Mouse (Mus musculus) neural tube, embryonic 11.5 days (tissue): ENCODE measurements around the gene Irak4. TPM values are rescaled to one million over a fixed set of nuclear protein-coding genes. Genes with fewer than 3 reads are reported as not detected.

Experiments used
- ATAC-seq: fragments of 200-750 bp; cut with Nextera tagmentation; 2 replicates; pipeline ENCODE4 v1.8.0; 2017; ENCODE audit warnings: moderate number of reproducible peaks, mild to moderate bottlenecking, moderate TSS enrichment, moderate library complexity; ENCODE audit not compliant: insufficient read depth, low FRiP score, low TSS enrichment
- DNase-seq: peaks from one replicate; pipeline ENCODE4 v3.0.0-alpha.2; 2015; ENCODE audit warnings: low spot score
- H3K27ac ChIP-seq: fragments of 300-500 bp; sonication (generic); 2 replicates; pipeline ENCODE4 v1.5.1; 2014; ENCODE audit warnings: low read depth, mild to moderate bottlenecking, low read length
- H3K27me3 ChIP-seq: fragments of 300-500 bp; sonication (generic); 2 replicates; pipeline ENCODE4 v1.6.1; 2014; ENCODE audit warnings: mild to moderate bottlenecking, low read length, mixed read lengths; ENCODE audit not compliant: control insufficient read depth, insufficient read depth
- H3K36me3 ChIP-seq: fragments of 300-500 bp; sonication (generic); 2 replicates; pipeline ENCODE4 v1.6.1; 2014; ENCODE audit warnings: mild to moderate bottlenecking, low read length, moderate library complexity, mixed read lengths; ENCODE audit not compliant: control insufficient read depth, insufficient read depth
- H3K4me1 ChIP-seq: fragments of 300-500 bp; sonication (generic); 2 replicates; pipeline ENCODE4 v1.6.1; 2014; ENCODE audit warnings: low read length, mixed read lengths; ENCODE audit not compliant: control insufficient read depth, insufficient read depth
- H3K4me2 ChIP-seq: fragments of 300-500 bp; sonication (generic); 2 replicates; pipeline ENCODE4 v1.6.1; 2014; ENCODE audit warnings: low read depth, mild to moderate bottlenecking, moderate library complexity
- H3K4me3 ChIP-seq: fragments of 300-500 bp; sonication (generic); 2 replicates; pipeline ENCODE4 v1.5.1; 2014; ENCODE audit warnings: low read depth, low read length
- H3K9ac ChIP-seq: fragments of 300-500 bp; sonication (generic); 2 replicates; pipeline ENCODE4 v1.6.1; 2014; ENCODE audit warnings: mild to moderate bottlenecking, low read length
- H3K9me3 ChIP-seq: fragments of 300-500 bp; sonication (generic); 2 replicates; pipeline ENCODE4 v1.6.1; 2016; ENCODE audit warnings: low read length; ENCODE audit not compliant: control insufficient read depth
- WGBS: fragments of 180-500 bp; shearing (Covaris S2); extraction: QIAGEN DNeasy Blood & Tissue Kit; methylation state at CpG from one replicate; pipeline ENCODE4 v1.1.7; 2014; 5-methylcytosine and 5-hydroxymethylcytosine counted together
- polyA plus RNA-seq: library from polyadenylated mRNA; unstranded; fragments of >200 nt; fragmentation: Nextera tagmentation; extraction: Ambion mirVana; gene quantifications from 2 replicates; pipeline ENCODE4 v1.2.1, GENCODE M21; 2014

Gene Irak4
- polyA plus RNA-seq, 1 experiment from 2014 or later: 2.6 TPM

DNA sequence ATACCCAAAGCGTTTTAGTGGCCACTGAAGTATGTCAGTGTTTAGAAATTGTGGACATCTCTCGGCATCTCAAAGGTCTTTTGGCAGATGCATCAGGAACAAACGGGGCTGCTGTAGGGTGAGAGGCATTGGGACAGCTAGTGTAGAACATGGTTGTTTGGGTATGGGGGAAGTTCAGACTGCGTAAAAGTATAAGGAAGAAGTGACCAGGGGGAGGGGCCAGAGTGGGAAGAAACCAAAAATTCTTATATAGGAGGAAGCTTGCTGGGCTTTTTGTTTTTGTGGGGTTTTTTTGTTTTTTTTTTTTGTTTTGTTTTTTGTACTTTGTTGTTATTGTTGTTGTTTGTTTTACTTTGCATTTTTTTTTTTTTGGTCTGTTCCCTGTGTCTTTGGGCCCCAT is 1.4 kb downstream of the Irak4 start:
- Histone ChIP-seq H3K4me1 (no peaks in the 10 kb centered on the region), H3K36me3 (no peaks in the 10 kb centered on the region), H3K4me2 (no peak overlapping the region), H3K9me3 (peaks cover 3% of the 10 kb centered on the region), H3K4me3 (no peak overlapping the region), H3K27ac (no peak overlapping the region), H3K27me3 (no peaks in the 10 kb centered on the region), H3K9ac (no peak overlapping the region)
- DNase-seq (no peak), ATAC-seq (no peak)
- 88% methylated on average over 4 of the region's 4 CpGs for WGBS

DNA sequence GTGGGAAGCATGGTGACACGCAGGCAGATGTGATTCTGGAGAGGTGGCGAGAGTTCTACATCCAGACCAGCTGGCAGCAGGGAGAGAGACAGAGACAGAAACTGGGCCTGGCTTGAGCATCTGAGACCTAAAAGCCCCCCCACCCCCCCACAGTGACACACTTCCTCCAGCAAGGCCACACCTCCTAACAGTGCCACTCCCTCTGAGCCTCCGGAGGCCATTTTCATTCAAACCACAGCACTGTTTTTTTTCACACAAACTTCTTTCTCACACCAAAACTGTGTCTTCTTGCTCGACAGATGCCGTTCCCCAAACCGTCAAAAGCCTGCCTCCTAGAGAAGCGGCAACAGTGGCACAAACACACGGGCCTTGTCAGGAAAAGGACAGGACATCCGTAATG is 10.1 kb downstream of the Irak4 start:
- DNase-seq: no peak
- Histone ChIP-seq H3K4me1 (no peaks in the 10 kb centered on the region), H3K36me3 (no peaks in the 10 kb centered on the region), H3K9ac (no peak overlapping the region), H3K27me3 (no peaks in the 10 kb centered on the region), H3K4me3 (no peak overlapping the region), H3K27ac (no peak overlapping the region), H3K4me2 (no peak overlapping the region), H3K9me3 (peaks cover 4% of the 10 kb centered on the region)
- WGBS: 93% methylated on average over 9 of the region's 9 CpGs
- no peak for ATAC-seq

DNA sequence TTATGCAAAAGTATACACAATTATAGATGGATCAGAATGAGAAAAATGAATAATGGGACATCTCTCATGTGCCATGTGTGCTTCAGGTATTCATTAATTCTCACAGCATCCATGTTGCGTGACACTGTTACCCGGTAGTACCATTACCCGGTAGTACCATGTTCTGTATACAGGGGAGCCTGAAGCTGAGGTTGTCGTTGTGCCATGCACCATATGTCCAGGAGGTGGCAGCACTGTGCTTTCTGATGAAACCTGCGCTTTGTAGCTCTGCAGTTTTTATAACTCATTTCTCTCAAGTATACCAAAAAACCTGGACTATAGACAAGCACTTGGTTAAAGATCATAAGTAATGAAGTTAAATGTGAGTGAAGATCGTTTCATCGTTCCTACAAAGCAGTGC is 14.0 kb downstream of the Irak4 start:
- Histone ChIP-seq H3K9me3 (no peaks in the 10 kb centered on the region), H3K4me1 (no peaks in the 10 kb centered on the region), H3K9ac (no peak overlapping the region), H3K4me3 (no peak overlapping the region), H3K4me2 (no peak overlapping the region), H3K27ac (no peak overlapping the region), H3K36me3 (no peaks in the 10 kb centered on the region), H3K27me3 (no peaks in the 10 kb centered on the region)
- ATAC-seq (peak; percentile 81), DNase-seq (peak; percentile 86)
- 21% methylated on average over 7 of the region's 7 CpGs for WGBS

- Histone ChIP-seq H3K4me1 (no peaks in the 10 kb centered on the region), H3K27me3 (no peaks in the 10 kb centered on the region), H3K27ac (no peak overlapping the region), H3K9me3 (no peaks in the 10 kb centered on the region), H3K4me3 (no peak overlapping the region), H3K4me2 (no peak overlapping the region), H3K9ac (no peak overlapping the region), H3K36me3 (no peaks in the 10 kb centered on the region)
- 87% methylated on average over 17 of the region's 17 CpGs for WGBS
- no peak for ATAC-seq
- no peak for DNase-seq
Measured at GRCm38 (mm10) chr15:94558895-94559656, 15.6 kb downstream of the Irak4 start.

DNA sequence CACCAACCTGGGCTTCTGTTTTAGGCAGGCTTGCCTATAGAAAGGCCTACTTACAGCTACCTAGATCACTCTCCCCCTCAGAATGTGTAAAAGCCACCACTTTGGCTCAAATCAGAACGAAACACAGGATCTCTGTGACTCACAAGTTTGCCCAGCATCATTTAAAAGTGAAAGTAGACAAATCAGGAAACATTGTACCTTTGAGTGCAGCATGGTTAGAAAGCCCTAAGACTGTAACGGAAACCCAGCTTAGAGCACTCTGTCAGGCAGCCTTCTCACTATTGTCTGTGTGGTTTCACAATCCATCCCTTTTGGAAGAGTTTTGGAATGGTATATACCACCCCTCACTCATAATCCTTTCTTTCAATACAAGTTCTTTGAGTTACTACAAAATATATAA is 21.5 kb downstream of the Irak4 start:
- Histone ChIP-seq H3K9ac (no peak overlapping the region), H3K27ac (no peak overlapping the region), H3K36me3 (no peaks in the 10 kb centered on the region), H3K4me3 (no peak overlapping the region), H3K4me1 (no peaks in the 10 kb centered on the region), H3K4me2 (no peak overlapping the region), H3K27me3 (no peaks in the 10 kb centered on the region), H3K9me3 (no peaks in the 10 kb centered on the region)
- ATAC-seq (no peak), DNase-seq (no peak)
- WGBS: 91% methylated on average over 2 of the region's 2 CpGs

- Histone ChIP-seq H3K4me1 (no peaks in the 10 kb centered on the region), H3K27ac (no peak overlapping the region), H3K4me2 (no peak overlapping the region), H3K27me3 (no peaks in the 10 kb centered on the region), H3K9me3 (no peaks in the 10 kb centered on the region), H3K9ac (no peak overlapping the region), H3K4me3 (no peak overlapping the region), H3K36me3 (no peaks in the 10 kb centered on the region)
- no peak for ATAC-seq
- WGBS: 85% methylated on average over 9 of the region's 9 CpGs
- no peak for DNase-seq
Measured at GRCm38 (mm10) chr15:94565854-94566253, 22.4 kb downstream of the Irak4 start.

DNA sequence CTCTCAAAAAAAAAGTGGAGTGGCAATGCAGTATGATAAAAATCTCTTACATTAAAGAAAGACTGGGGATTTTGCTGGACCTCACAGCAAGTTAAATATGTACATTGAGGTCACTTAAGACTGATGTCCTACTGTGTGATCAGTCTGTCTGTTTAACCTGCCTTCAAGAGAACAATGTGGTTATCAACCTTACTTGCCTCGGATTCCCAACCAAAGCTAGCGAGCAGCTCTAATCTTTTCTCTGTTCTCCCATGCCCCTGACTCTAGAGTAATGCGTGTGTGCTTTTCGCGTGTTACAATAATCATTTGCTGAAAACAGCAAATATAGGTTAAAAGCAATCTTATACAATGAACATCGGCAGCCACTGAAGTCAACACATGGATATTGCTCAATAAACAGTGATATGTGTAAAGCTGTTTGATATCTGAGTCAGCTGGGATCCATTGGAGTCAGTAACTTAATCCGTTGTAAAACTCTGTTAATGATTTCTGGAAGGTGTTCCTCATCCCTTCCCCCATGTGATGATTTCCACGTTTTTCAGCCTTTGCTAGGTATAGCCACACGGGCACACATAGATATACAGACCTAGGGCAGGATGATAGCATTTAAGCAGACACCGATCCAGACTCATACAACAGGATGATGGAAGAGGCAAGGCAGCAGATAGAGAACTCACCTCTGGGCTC is 25.2 kb downstream of the Irak4 start:
- Histone ChIP-seq H3K27me3 (no peaks in the 10 kb centered on the region), H3K4me2 (no peak overlapping the region), H3K4me1 (no peaks in the 10 kb centered on the region), H3K9me3 (no peaks in the 10 kb centered on the region), H3K36me3 (no peaks in the 10 kb centered on the region), H3K9ac (no peak overlapping the region), H3K27ac (no peak overlapping the region), H3K4me3 (no peak overlapping the region)
- 91% methylated on average over 10 of the region's 10 CpGs for WGBS
- ATAC-seq (no peak), DNase-seq (no peak)

GRCm38 (mm10) chr15:94571501-94571900 is 28.1 kb downstream of the Irak4 start:
- H3K27me3 ChIP-seq: no peaks in the 10 kb centered on the region
- no peaks in the 10 kb centered on the region for H3K9me3 ChIP-seq
- H3K4me3 ChIP-seq: no peak overlapping the region
- no peak overlapping the region for H3K9ac ChIP-seq
- ATAC-seq (no peak), DNase-seq (no peak)
- H3K4me1 ChIP-seq: no peaks in the 10 kb centered on the region
- H3K27ac ChIP-seq: no peak overlapping the region
- no peak overlapping the region for H3K4me2 ChIP-seq
- WGBS: 92% methylated on average over 4 of the region's 4 CpGs
- H3K36me3 ChIP-seq: no peaks in the 10 kb centered on the region

DNA sequence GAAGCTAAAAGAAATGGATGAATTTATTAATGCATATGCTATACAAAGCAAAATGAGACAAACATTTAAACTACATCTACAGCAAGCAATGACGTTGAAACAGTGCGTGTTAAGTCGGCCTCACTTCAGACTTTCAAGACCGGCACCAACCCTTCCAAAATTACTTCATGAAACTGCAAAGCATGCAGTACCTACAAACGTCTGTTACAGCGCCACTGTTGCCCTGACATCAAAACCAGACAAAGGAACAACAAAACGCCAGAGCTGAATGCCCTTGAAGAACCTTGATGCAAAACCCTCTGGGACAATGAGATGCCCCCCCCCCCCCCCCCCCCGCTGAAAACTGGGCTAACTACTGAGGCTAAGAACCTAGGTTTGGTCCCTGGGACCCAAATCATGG is 29.3 kb downstream of the Irak4 start:
- no peak overlapping the region for H3K4me2 ChIP-seq
- H3K27me3 ChIP-seq: no peaks in the 10 kb centered on the region
- 81% methylated on average over 7 of the region's 8 CpGs for WGBS
- no peaks in the 10 kb centered on the region for H3K9me3 ChIP-seq
- no peak overlapping the region for H3K4me3 ChIP-seq
- ATAC-seq (no peak), DNase-seq (no peak)
- no peak overlapping the region for H3K27ac ChIP-seq
- H3K36me3 ChIP-seq: no peaks in the 10 kb centered on the region
- H3K4me1 ChIP-seq: no peaks in the 10 kb centered on the region
- H3K9ac ChIP-seq: no peak overlapping the region
